Mouse (Mus musculus): ENCODE measurements around the gene Map3k13.
"Not testable (repeated sequence)": the region's sequence is repeated elsewhere in the genome, so short reads cannot be mapped to it uniquely, and the experiment has no call there.

Map3k13 gene

GRCm38 (mm10) chr16:21793875-21794696 is at the start of gene Map3k13:
TSS of gene Map3k13 (plus strand) at chr16:21794346.
- peak; percentile 99 for DNase-seq (ENCODE audit: low spot score)

- no peak for DNase-seq (ENCODE audit: low spot score)
Measured at GRCm38 (mm10) chr16:21758447-21758846, 35.7 kb upstream of the Map3k13 start.

- DNase-seq (ENCODE audit: low spot score), result no peak
Measured at GRCm38 (mm10) chr16:21768255-21768654, 25.9 kb upstream of the Map3k13 start.

GRCm38 (mm10) chr16:21769667-21770066 is 24.5 kb upstream of the Map3k13 start:
- peak; percentile 35 for DNase-seq (ENCODE audit: low spot score)

GRCm38 (mm10) chr16:21774725-21775124 is 19.4 kb upstream of the Map3k13 start:
- DNase-seq (ENCODE audit: low spot score), result no peak

GRCm38 (mm10) chr16:21778293-21778866 is 15.8 kb upstream of the Map3k13 start:
- DNase-seq (ENCODE audit: low spot score), result peak; percentile 76

- no peak for DNase-seq (ENCODE audit: low spot score)
Measured at GRCm38 (mm10) chr16:21779149-21779548, 15.0 kb upstream of the Map3k13 start.

GRCm38 (mm10) chr16:21781277-21781676 is 12.9 kb upstream of the Map3k13 start:
- no peak for DNase-seq (ENCODE audit: low spot score)

GRCm38 (mm10) chr16:21781895-21782294 is 12.3 kb upstream of the Map3k13 start:
- no peak for DNase-seq (ENCODE audit: low spot score)

GRCm38 (mm10) chr16:21782807-21783206 is 11.3 kb upstream of the Map3k13 start:
- DNase-seq (ENCODE audit: low spot score), result no peak

- no peak for DNase-seq (ENCODE audit: low spot score)
Measured at GRCm38 (mm10) chr16:21785000-21785399, 9.1 kb upstream of the Map3k13 start.

- DNase-seq (ENCODE audit: low spot score), result no peak
Measured at GRCm38 (mm10) chr16:21786317-21786716, 7.8 kb upstream of the Map3k13 start.

- DNase-seq (ENCODE audit: low spot score), result peak; percentile 72
Measured at GRCm38 (mm10) chr16:21787516-21788353, 6.4 kb upstream of the Map3k13 start, which contains the start of gene Ehhadh. TSS of gene Ehhadh (minus strand) at chr16:21787807.

- DNase-seq (ENCODE audit: low spot score), result peak; percentile 14
Measured at GRCm38 (mm10) chr16:21788581-21788980, 5.6 kb upstream of the Map3k13 start.

GRCm38 (mm10) chr16:21789180-21789579 is 5.0 kb upstream of the Map3k13 start:
- DNase-seq (ENCODE audit: low spot score), result no peak

GRCm38 (mm10) chr16:21790469-21790868 is 3.7 kb upstream of the Map3k13 start:
- no peak for DNase-seq (ENCODE audit: low spot score)

GRCm38 (mm10) chr16:21791779-21792178 is 2.4 kb upstream of the Map3k13 start:
- DNase-seq (ENCODE audit: low spot score), result no peak

GRCm38 (mm10) chr16:21793080-21793810 is 901 bp upstream of the Map3k13 start:
- DNase-seq (ENCODE audit: low spot score), result not testable (repeated sequence)

- DNase-seq (ENCODE audit: low spot score), result no peak
Measured at GRCm38 (mm10) chr16:21794697-21795045, 525 bp downstream of the Map3k13 start.

GRCm38 (mm10) chr16:21795071-21795470 is 925 bp downstream of the Map3k13 start:
- no peak for DNase-seq (ENCODE audit: low spot score)

GRCm38 (mm10) chr16:21804258-21804657 is 10.1 kb downstream of the Map3k13 start:
- DNase-seq (ENCODE audit: low spot score), result no peak

GRCm38 (mm10) chr16:21806892-21807291 is 12.7 kb downstream of the Map3k13 start:
- DNase-seq (ENCODE audit: low spot score), result no peak

Measured in embryo, embryonic 10 days (tissue).